Mouse (Mus musculus) left cerebral cortex, adult 2 months (tissue): Measurements from ENCODE around the gene Ccl11. TPM values are rescaled to one million over a fixed set of nuclear protein-coding genes. Genes with fewer than 3 reads are reported as not detected.

Experiments
- DNase-seq, 2 experiments: peaks; one replicate each; pipeline ENCODE4 v3.0.0; 2021 to 2022; ENCODE audit warnings: low spot score in 2 of 2, mixed read lengths in 1 of 2; ENCODE audit errors: extremely low spot score in 1 of 2
- H3K27ac ChIP-seq: fragments of 200-600 bp; 2 replicates; pipeline ENCODE4 v1.8.1; 2022
- H3K4me3 ChIP-seq: fragments of 200-600 bp; 2 replicates; pipeline ENCODE4 v1.8.1; 2022
- CTCF ChIP-seq: fragments of 200-600 bp; IDR thresholded peaks from 2 replicates; pipeline ENCODE4 v1.8.1; 2022; ENCODE audit warnings: antibody characterized with exemption, mild to moderate bottlenecking, moderate library complexity
- intact Hi-C: fragments of 180-260 bp; cut with DNase I; formaldehyde crosslinking; loops from one replicate; pipeline ENCODE4 v1.15.1; 2025
- long read RNA-seq, 2 experiments: library from polyadenylated mRNA; stranded (forward); transcript quantifications; one replicate each; pipeline ENCODE4 v2.0.0; 2021; ENCODE audit warnings: borderline mapping rate in 2 of 2
- total RNA-seq, 2 experiments: library from RNA; stranded (reverse); gene quantifications; 2 replicates each; pipeline ENCODE4 v1.2.3; 2021

Ccl11 gene
- total RNA-seq = under 1 TPM in 1 of 2 experiments, not detected in 1; 0.43 TPM
- long read RNA-seq, experiment 1 = 0 reads
- long read RNA-seq, experiment 2 = 0 reads

- peak; percentile 22 to 23 for DNase-seq
- H3K27ac ChIP-seq = no peak within 1 kb of the TSS
- TF ChIP-seq CTCF = no peak
These were observed at the start of gene Ccl11 for GRCm38 (mm10) chr11:82057646-82058045. Gene Ccl11, plus strand, starts transcription at chr11:82057823.

GRCm38 (mm10) chr11:82010115-82010514 lies 47.5 kb upstream of the Ccl11 start:
- H3K4me3 ChIP-seq = no peak overlapping the region
- peak; percentile 1; the same call in 1 of the 2 replicates for TF ChIP-seq CTCF
- peak in 1 of 2 experiments; percentile 21 for DNase-seq
- intact Hi-C loops = no loop called here
- H3K27ac ChIP-seq = no peak overlapping the region

More at GRCm38 (mm10) chr11:82057646-82058045, at the start of gene Ccl11:
- intact Hi-C loops = no loop called here
- no peak within 1 kb of the TSS for H3K4me3 ChIP-seq

GRCm38 (mm10) chr11:82011411-82012193 lies 46.0 kb upstream of the Ccl11 start:
- Histone ChIP-seq H3K27ac (no peak overlapping the region), H3K4me3 (no peak overlapping the region)
- TF ChIP-seq CTCF = no peak
- DNase-seq = no peak
- intact Hi-C loops = no loop called here

GRCm38 (mm10) chr11:82013756-82014155 lies 43.9 kb upstream of the Ccl11 start:
- DNase-seq = no peak
- no peak for TF ChIP-seq CTCF
- intact Hi-C loops = no loop called here
- no peak overlapping the region for H3K27ac ChIP-seq
- no peak overlapping the region for H3K4me3 ChIP-seq

GRCm38 (mm10) chr11:82015066-82015465 lies 42.6 kb upstream of the Ccl11 start:
- TF ChIP-seq CTCF = no peak
- no peak overlapping the region for H3K27ac ChIP-seq
- DNase-seq = no peak
- intact Hi-C loops = no loop called here
- H3K4me3 ChIP-seq = no peak overlapping the region

GRCm38 (mm10) chr11:82016181-82016780 lies 41.3 kb upstream of the Ccl11 start:
- no peak for TF ChIP-seq CTCF
- intact Hi-C loops = no loop called here
- no peak overlapping the region for H3K4me3 ChIP-seq
- no peak overlapping the region for H3K27ac ChIP-seq
- DNase-seq = no peak

- DNase-seq = no peak
- H3K4me3 ChIP-seq = no peak overlapping the region
- no peak for TF ChIP-seq CTCF
- intact Hi-C loops = no loop called here
- no peak overlapping the region for H3K27ac ChIP-seq
These were observed 38.2 kb upstream of the Ccl11 start for GRCm38 (mm10) chr11:82019389-82019788.

- Histone ChIP-seq H3K4me3 (no peak overlapping the region), H3K27ac (no peak overlapping the region)
- DNase-seq = no peak
- intact Hi-C loops = no loop called here
- no peak for TF ChIP-seq CTCF
These were observed 37.8 kb upstream of the Ccl11 start for GRCm38 (mm10) chr11:82019793-82020192.

GRCm38 (mm10) chr11:82021406-82021805 lies 36.2 kb upstream of the Ccl11 start:
- no peak for DNase-seq
- TF ChIP-seq CTCF = no peak
- intact Hi-C loops = no loop called here
- H3K4me3 ChIP-seq = no peak overlapping the region
- H3K27ac ChIP-seq = no peak overlapping the region

- no peak for TF ChIP-seq CTCF
- intact Hi-C loops = no loop called here
- DNase-seq = no peak
These were observed 35.0 kb upstream of the Ccl11 start for GRCm38 (mm10) chr11:82022504-82023056.

GRCm38 (mm10) chr11:82023769-82024168 lies 33.9 kb upstream of the Ccl11 start:
- intact Hi-C loops = no loop called here
- no peak for TF ChIP-seq CTCF
- Histone ChIP-seq H3K27ac (no peak overlapping the region), H3K4me3 (no peak overlapping the region)
- DNase-seq = no peak

More at GRCm38 (mm10) chr11:82022504-82023056, 35.0 kb upstream of the Ccl11 start:
- Histone ChIP-seq H3K27ac (no peak overlapping the region), H3K4me3 (no peak overlapping the region)

- no peak for DNase-seq
- Histone ChIP-seq H3K27ac (no peak overlapping the region), H3K4me3 (no peak overlapping the region)
- intact Hi-C loops = no loop called here
- TF ChIP-seq CTCF = no peak
These were observed 27.5 kb upstream of the Ccl11 start for GRCm38 (mm10) chr11:82030171-82030570.
